Mouse (Mus musculus) kidney, adult 2 months (tissue): ENCODE results near the gene Hoxa9. TPM values are rescaled to one million over a fixed set of nuclear protein-coding genes. Genes with fewer than 3 reads are reported as not detected.

ENCODE experiments used
- DNase-seq: peaks from one replicate; pipeline ENCODE4 v3.0.0; 2021
- H3K27ac ChIP-seq: fragments of 200-500 bp; 2 replicates; pipeline ENCODE4 v1.5.1; 2012; ENCODE audit warnings: low read depth, low read length, control low read depth, inconsistent platforms; ENCODE audit not compliant: insufficient read depth
- H3K27me3 ChIP-seq: fragments of 200-500 bp; replicated peaks from 2 replicates; pipeline ENCODE4 v1.6.1; 2012; ENCODE audit warnings: mild to moderate bottlenecking, moderate library complexity, low read length, inconsistent platforms; ENCODE audit not compliant: control insufficient read depth, insufficient read depth
- H3K36me3 ChIP-seq: fragments of 200-500 bp; 2 replicates; pipeline ENCODE4 v1.6.1; 2012; ENCODE audit warnings: mild to moderate bottlenecking, moderate library complexity, low read length, inconsistent platforms; ENCODE audit not compliant: control insufficient read depth, insufficient read depth
- H3K4me1 ChIP-seq: fragments of 200-500 bp; 2 replicates; pipeline ENCODE4 v1.6.1; 2011; ENCODE audit warnings: low read length; ENCODE audit not compliant: control insufficient read depth, insufficient read depth
- H3K4me3 ChIP-seq: fragments of 200-500 bp; 2 replicates; pipeline ENCODE4 v1.5.1; 2011; ENCODE audit warnings: mild to moderate bottlenecking, low read depth, low read length, control low read depth; ENCODE audit not compliant: insufficient read depth
- CTCF ChIP-seq: fragments of 200-500 bp; conservative IDR thresholded peaks from 2 replicates; pipeline ENCODE4 v1.5.1; 2011; ENCODE audit warnings: low read depth, mild to moderate bottlenecking, control low read depth, low read length, moderate library complexity, mixed read lengths; ENCODE audit not compliant: insufficient read depth, insufficient read length
- POLR2A ChIP-seq: fragments of 200-500 bp; IDR thresholded peaks from one replicate; pipeline ENCODE4 v1.6.1; 2011; ENCODE audit warnings: low read depth, low read length, control low read depth
- WGBS: fragments of 180-500 bp; shearing (Covaris S2); methylation state at CpG from one replicate; pipeline ENCODE4 v1.1.7; 2018; 5-methylcytosine and 5-hydroxymethylcytosine counted together
- polyA plus RNA-seq: library from polyadenylated mRNA; depleted of rRNA; stranded (reverse); fragments of >200 nt; gene quantifications from 2 replicates; pipeline ENCODE4 v1.2.3, GENCODE M21; 2012

Gene Hoxa9
- polyA plus RNA-seq, 1 experiment = 36.0 TPM

- peak; percentile 85 for DNase-seq
- H3K27me3 ChIP-seq = no peaks in the 10 kb centered on the region
- TF ChIP-seq CTCF = no peak
- TF ChIP-seq POLR2A = no peak
- peak overlapping the region; percentile 90 for H3K27ac ChIP-seq
- 2% methylated on average over 18 of the region's 18 CpGs for WGBS
- peaks cover 20% of the 10 kb centered on the region for H3K4me1 ChIP-seq
- H3K4me3 ChIP-seq = peak overlapping the region; percentile 71
- H3K36me3 ChIP-seq = no peaks in the 10 kb centered on the region
Measured at GRCm38 (mm10) chr6:52231885-52232567, 1.1 kb upstream of the Hoxa9 start.

GRCm38 (mm10) chr6:52229558-52230416, 1.1 kb downstream of the Hoxa9 start:
- TF ChIP-seq CTCF (no peak), POLR2A (peak; percentile 49)
- Histone ChIP-seq H3K4me3 (peak overlapping the region; percentile 84), H3K27me3 (no peaks in the 10 kb centered on the region), H3K36me3 (no peaks in the 10 kb centered on the region), H3K27ac (peak overlapping the region; percentile 98), H3K4me1 (no peaks in the 10 kb centered on the region)
- WGBS = 2% methylated on average over 43 of the region's 44 CpGs
- DNase-seq = peak; percentile 93

- Histone ChIP-seq H3K27me3 (no peaks in the 10 kb centered on the region), H3K36me3 (no peaks in the 10 kb centered on the region; the same call in 1 of the 2 replicates), H3K4me3 (peak overlapping the region; percentile 84), H3K27ac (peak overlapping the region; percentile 98), H3K4me1 (no peaks in the 10 kb centered on the region)
- no peak for TF ChIP-seq CTCF
- no peak for TF ChIP-seq POLR2A
- WGBS = 2% methylated on average over 38 of the region's 38 CpGs
- peak; percentile 78 for DNase-seq
Measured at GRCm38 (mm10) chr6:52228475-52229465, 2.1 kb downstream of the Hoxa9 start.

GRCm38 (mm10) chr6:52227470-52228222, 3.2 kb downstream of the Hoxa9 start:
- Histone ChIP-seq H3K27me3 (no peaks in the 10 kb centered on the region), H3K36me3 (no peaks in the 10 kb centered on the region; the same call in 1 of the 2 replicates), H3K4me1 (no peaks in the 10 kb centered on the region), H3K4me3 (no peak overlapping the region), H3K27ac (peak overlapping the region; percentile 95)
- 9% methylated on average over 11 of the region's 11 CpGs for WGBS
- DNase-seq = peak; percentile 73
- TF ChIP-seq CTCF (no peak), POLR2A (no peak)

DNA sequence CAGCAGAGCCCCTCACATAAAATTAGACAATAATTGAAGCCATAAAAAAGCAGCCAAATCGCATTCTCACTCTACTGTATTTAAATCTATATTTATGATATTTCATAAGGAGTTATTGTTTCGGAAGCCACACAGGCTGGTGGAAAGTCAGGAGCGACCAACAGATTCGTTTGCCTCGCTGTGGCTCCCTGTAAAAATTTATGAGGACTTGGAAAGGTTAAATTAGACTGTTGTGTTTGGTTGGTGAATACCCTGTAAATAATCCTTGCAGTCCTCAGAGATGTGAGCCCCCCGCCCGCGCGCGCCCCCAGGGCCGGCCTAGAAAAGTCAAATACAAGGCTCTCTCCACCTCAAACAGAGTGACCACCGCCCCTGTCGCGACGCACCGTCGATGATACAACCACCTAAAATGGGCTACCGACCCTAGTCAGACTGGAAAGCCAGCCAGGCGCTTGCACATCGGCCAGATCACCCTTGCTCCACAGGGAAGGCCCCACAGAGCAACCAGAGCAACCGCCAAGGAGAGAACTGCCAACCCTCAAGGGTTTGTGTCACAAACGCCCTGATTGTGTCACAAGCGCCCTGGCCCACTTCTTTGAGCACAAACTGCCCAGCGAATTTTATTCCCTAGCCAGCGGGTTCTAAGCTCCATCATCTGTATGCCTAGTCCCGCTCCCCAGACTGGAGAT, 4.2 kb downstream of the Hoxa9 start:
- 11% methylated on average over 26 of the region's 26 CpGs for WGBS

More for the DNA sequence above, 4.2 kb downstream of the Hoxa9 start:
- Histone ChIP-seq H3K4me3 (peak overlapping the region; percentile 83), H3K4me1 (no peaks in the 10 kb centered on the region), H3K27ac (peak overlapping the region; percentile 95), H3K36me3 (no peaks in the 10 kb centered on the region; the same call in 1 of the 2 replicates), H3K27me3 (no peaks in the 10 kb centered on the region)
- peak; percentile 69 for DNase-seq
- TF ChIP-seq CTCF = no peak
- no peak for TF ChIP-seq POLR2A
